Mouse (Mus musculus) natural killer cell, adult 2 months (primary cell): ENCODE measurements around the gene Bco1.
A peak's percentile ranks its signal among the peaks of the same experiment; 100 is the strongest.

ENCODE experiments used
- DNase-seq, 2 experiments: peaks; one replicate each; pipeline ENCODE4 v3.0.0; 2022; ENCODE audit warnings: low spot score in 2 of 2

The Bco1 gene

DNA sequence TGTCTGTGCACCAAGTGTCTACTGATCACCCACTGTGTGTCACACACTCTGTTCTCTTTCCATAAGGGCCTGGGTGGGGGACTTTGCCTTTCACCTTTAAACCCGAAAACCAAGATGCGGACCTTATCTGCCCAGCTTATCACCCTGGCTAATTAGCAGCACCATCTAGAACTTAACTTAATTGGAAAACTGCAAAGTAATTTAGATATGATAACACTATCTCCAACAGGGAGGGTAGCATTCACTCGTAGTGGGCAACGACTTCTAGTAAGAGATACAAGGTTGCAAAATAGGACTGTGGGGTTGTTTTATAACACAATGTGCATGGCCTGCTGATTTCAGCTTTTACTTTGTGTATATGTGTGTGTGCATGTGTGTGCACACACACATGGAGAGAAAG is 5.9 kb upstream of the Bco1 start:
- no peak for DNase-seq

DNA sequence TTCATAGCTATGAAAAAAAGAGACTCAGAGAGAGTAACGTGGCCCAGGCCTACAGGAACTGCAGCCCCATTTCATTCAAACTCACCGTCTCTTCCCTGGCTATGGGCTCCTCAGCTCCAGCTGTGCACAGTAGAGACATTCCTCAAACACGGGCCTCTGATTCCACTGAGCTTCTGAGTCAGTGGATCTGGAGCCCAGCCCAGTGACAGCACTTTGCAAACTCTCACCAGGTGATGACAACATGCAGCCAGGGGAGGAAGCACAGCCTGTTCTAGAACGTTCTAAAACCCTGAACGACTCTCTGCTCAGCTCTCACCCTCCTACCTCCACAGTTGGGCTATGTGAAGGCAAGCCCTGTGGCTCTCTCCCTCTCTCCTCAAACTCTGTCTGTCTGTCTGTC is 1.6 kb upstream of the Bco1 start:
- no peak for DNase-seq

DNA sequence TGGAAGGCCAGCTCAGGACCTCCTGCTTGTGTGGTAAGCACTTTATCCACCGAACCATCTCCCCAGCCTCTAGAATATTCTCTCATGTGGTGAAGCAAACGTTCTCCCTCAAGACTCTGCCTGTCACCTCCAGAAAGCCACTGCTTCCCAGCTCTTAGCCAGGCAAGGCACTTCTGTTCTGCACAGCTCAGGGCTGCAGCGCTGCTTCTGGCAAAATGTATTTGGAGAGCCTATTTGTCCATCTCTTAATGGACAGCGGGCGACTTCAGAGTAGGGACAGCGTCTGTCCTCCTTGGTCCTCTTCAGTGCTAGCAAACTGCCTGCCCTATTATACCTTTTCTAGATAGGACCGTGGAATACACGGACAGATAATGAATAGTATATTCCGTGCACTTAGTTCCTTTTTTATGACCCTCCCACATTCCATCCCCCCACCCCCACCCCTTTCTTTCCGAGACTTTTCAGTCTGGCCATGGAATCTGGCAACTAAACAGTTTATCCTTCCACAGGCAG is 1.5 kb downstream of the Bco1 start:
- no peak for DNase-seq

GRCm38 (mm10) chr8:117097564-117098191 is 2.0 kb downstream of the Bco1 start:
- DNase-seq, result no peak

DNA sequence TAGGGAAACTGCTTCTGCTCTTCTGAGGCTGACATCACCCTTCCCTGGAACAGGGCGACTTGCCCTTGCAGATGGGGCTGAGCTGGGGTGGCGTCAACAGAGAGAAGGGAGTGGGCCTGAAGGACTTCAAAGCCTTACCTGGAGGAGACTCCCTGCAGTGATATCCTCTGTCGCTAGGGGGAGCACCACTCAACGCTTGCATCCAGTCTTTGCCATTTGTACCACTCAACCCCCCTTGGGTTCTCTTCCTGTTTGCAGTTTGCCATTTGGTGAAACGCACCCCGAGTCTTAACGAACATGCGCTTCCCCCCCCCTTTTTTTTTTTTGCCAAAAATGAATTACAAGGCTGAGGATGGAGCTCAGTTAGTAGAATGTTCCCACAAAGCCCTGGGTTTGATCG is 11.9 kb downstream of the Bco1 start:
- peak; percentile 68 to 80 for DNase-seq

DNA sequence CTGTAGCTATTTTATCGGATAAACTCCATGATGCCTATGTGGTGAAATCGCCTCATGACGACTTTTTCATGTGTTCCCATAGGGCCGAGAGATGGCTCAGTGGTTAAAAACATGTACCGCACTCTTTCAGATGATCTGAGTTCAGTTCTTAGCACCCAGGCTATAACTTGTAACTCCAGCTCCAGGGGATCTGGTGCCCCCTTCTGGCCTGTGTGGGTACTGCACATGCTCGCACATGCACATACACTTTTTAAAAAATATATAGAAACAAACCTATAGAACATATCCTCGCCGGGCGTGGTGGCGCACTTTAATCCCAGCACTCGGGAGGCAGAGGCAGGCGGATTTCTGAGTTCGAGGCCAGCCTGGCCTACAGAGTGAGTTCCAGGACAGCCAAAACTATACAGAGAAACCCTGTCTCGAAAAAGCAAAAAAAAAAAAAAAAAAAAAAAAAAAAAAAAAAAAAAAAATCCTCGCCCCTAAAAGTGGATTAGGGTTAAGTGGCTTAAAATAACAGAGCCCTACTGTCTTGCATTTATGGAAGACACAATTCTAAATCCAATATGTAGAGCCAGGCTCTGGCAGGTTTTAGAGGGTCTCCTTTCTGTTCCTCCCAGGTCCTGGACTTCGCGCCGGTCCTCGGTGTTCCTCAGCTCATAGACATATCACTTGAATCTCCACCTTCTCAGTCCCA is 13.5 kb downstream of the Bco1 start:
- DNase-seq, result peak in 1 of 2 experiments; percentile 32

DNA sequence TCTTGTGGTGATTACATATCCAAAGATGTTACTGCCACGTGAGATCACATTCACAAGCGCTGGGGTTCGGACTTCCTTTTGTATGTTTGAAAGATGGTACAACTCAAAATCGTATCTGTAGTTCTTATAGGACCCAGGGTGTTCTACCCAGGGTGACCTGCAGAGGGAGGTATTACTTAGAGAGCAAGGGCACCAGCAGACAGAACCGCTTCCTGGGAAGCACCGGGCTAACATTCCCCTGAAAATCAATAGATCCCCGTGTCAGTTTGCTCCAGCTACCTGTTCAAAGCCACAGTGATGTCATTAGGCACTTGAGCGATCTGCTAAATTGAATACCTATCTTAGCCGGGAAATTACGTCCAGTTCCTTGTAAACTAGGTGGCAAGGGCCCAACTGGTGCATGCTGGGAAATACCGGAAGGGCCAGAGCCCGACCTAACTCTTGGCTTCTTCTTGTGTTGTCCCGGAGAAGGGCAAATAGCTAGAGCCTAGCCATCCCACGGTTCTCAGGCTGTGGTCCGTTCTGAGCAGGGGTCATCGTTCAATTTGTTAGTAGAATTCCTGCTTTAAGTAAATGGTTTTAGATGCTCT is 14.2 kb downstream of the Bco1 start:
- DNase-seq, result peak; percentile 20 to 57

- no peak for DNase-seq
Observed at GRCm38 (mm10) chr8:117111641-117112040, 16.0 kb downstream of the Bco1 start.

DNA sequence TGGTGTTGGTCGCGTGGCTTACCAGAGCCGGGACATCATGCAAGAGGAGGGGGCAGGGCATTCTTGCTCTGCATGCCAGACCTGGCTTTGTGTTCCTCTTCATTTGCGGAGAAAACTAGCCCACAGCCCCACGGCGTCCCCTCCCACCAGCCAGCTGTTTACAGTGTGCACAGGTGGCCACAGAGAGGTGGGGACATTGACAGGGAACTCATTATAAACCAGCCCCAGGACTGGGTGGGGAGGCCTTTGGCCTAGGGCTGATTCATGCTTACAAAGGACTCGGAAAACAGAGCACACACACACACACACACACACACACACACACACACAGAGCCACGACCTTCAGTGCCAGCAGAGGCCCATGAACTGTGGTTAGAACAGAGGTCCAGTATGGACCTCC is 16.6 kb downstream of the Bco1 start:
- DNase-seq, result no peak

DNA sequence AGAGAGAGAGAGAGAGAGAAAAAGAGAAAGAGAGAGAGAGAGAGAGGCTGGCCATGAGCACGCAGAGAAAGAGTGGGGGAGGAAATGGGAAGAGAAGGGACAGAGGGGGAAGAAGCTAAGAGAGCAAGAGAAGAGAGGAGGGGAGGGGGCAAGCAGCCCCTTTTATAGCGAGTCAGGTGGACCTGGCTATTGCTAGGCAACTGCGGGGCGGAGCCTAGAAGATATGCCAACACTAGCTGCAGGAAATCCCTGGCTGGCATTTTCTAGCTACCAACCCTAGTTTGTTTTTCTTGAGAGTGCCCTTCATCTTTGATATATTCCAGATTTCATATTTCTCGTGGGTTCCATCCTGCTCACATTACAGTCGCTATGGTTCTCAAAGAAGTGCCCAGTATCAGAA is 19.4 kb downstream of the Bco1 start:
- DNase-seq, result no peak

DNA sequence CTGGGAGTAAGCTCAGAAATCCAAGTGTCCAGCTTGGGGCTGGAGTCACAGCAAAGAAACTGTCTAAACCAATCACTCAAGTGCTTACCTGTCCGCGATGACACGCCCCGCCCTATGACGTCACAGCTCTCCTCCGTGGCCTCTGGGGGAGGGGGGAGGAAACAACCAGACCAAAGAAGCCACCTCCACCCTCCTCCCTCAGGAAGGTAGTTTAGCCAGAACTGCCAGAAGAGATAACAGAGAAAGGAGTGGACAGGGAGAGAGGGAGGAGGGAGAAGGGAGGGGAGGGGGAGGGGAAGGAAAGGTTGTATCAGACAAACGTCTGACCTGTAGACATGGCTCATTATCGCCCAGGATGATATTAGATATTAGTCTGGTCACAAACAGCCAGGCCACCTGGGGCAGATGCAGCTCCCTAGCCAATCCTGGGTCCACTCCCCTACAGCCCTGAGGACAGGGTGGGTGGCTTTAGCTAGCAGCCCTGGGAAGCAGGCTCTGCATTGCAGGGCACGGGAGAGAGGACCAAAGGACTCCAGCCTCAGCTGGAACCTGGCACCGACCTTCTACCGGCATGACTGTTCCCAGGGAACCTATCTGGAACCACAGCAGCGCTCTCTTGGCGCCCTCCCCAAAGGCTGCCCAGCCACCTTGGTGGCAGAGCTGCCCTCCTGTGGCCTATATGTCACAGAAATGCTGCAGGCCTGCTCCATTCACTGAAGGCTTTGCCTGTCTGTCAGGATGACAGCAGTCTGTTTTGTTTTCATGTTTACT is 20.2 kb downstream of the Bco1 start:
- DNase-seq, result peak in 1 of 2 experiments; percentile 16

GRCm38 (mm10) chr8:117116534-117116933 is 20.9 kb downstream of the Bco1 start:
- DNase-seq, result no peak

DNA sequence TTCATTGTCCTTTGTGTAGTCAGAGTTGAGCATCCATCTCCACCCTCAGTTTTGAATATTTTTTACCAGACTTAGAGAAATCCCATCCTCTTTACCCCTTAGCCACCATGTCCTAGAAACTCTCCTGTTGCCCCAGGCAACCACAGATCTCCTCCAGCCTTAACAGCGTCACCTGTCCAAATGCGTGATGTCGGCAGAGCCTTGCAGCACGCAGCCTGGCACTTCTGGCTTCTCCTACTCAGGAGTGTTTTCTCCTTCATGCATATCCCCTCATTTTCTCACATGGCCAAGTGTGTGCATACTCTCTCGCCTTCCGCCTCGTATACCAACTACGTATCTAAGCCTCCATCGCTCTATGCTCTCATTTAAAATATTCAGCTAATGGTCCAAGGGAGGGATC is 22.8 kb downstream of the Bco1 start:
- DNase-seq, result no peak

- peak; percentile 50 to 76 for DNase-seq
Observed at GRCm38 (mm10) chr8:117121277-117121676, 25.6 kb downstream of the Bco1 start.

GRCm38 (mm10) chr8:117123850-117124633 is 28.4 kb downstream of the Bco1 start:
- no peak for DNase-seq

DNA sequence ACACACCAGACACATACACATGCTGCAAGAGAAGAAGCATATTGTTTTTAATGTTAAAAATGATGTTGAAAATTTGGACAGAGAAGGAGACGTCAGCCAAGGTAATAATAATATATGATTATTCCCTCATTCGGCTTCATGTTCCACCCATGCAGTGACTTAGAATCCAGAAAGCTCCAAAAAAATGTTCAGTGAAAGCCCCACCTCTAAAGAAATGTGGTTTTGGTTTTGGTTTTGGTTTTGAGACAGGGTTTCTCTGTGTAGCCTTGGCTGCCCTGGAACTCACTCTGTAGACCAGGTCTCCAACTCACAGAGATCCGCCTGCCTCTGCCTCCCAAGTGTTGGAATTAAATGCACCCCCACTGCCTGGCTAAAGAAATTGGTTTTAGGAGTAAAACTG is 30.2 kb downstream of the Bco1 start:
- no peak for DNase-seq

- DNase-seq, result no peak
Observed at GRCm38 (mm10) chr8:117126411-117126810, 30.8 kb downstream of the Bco1 start.

DNA sequence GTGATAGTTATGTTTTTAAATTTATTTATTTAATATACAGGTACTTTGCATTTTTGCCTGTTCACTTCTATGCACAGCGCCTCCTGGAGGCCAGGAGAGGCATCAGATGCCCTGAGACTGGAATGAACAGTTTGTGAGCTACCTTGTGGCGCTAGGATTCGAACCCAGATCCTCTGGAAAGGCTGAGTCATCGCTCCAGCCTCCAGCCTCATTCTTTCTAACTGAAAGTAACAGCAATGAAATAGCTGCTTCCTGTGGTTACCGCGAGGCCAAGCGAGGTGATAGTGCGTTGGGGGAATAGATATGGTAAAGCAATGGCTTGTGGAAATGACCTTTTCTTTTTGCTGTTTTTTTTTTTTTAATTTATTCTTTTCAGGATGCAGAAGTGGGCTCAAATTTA is 31.4 kb downstream of the Bco1 start:
- DNase-seq, result peak; percentile 40 to 63

DNA sequence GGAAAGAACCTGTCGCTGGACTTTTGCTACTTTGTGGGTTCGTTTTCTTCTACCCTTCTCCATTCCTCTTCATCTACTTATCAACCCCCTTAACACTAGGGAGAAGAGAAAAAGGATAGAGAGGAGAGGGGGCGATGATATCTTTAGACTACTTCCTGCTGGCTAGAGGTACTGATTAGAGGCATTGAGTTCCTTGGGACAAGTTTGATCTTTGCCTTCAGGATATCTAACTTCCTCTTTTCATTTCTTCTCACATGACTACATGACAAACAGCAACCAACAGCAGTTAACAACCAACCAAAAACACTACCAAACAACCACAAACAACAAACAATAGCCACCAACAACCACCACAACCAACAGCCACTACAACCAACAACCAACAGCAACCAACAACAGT is 38.0 kb downstream of the Bco1 start:
- DNase-seq, result no peak

DNA sequence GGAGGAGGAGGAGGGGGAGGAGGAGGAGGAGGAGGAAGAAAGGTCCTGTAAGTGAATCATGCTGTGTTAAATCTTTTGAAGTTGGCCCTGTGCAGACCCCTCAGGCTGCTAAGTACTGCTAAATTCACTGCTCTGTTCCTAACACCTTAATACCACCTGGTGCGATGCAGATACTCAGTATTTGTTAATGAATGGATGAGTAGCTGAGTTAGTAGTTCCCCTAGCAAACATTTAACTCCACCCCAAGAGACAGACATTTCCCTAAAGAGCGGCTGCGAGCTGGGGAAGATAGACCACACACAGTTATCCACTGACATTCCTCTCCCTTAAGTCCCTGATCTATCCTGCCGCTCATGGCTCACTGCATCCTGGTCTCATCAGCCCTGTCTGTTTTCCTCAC is 40.7 kb downstream of the Bco1 start:
- no peak for DNase-seq

DNA sequence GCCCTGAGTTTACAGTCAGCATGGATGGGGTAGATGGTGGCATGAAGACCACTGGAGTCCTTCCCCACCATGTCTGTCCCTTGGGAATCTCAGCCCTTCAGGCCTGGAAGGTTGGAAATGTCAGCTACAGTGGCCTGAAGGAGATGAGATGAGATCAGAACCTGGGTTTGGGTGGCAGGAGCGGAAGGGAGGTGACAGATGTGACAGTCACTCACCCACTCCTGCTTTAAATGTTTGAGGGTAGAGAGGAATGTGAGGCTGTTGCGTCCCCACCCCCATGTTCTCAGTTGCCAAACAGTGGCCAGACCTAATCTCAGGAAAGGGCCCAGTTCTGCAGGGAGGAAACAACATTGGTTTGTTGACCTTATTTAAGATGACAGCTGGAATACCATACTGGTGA is 41.1 kb downstream of the Bco1 start:
- no peak for DNase-seq

DNA sequence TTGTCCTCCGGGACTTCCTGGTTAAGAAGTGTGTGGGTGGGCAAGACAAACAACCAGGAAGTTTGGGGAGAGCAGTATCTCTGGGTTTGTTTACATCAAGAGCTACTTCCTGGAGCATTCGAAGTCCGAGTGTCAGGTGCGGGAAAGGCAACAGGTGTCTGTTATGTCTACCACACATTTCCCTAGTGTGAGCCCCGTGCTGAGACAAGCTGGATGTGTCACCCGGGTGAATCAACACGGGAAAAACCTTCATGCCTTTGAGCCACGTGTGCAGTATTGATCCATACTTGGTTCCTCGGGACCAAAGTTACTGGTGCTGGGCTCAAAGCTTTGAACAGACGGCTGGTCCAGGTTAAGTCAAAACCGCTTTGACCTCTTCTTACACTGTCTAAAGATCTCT is 41.7 kb downstream of the Bco1 start:
- DNase-seq, result no peak
